Mouse (Mus musculus) liver, adult 2 months (tissue): Measurements from ENCODE around the gene Tdrd12.

Source experiments
- CTCF ChIP-seq: fragments of 200-500 bp; IDR thresholded peaks from 2 replicates; pipeline ENCODE4 v1.5.1; 2011; ENCODE audit warnings: low read depth, low read length, control low read depth
- POLR2A ChIP-seq: fragments of 200-500 bp; IDR thresholded peaks from 2 replicates; pipeline ENCODE4 v1.6.1; 2011; ENCODE audit warnings: low read length, control low read depth; ENCODE audit not compliant: insufficient read depth; ENCODE audit errors: extremely low read depth

DNA sequence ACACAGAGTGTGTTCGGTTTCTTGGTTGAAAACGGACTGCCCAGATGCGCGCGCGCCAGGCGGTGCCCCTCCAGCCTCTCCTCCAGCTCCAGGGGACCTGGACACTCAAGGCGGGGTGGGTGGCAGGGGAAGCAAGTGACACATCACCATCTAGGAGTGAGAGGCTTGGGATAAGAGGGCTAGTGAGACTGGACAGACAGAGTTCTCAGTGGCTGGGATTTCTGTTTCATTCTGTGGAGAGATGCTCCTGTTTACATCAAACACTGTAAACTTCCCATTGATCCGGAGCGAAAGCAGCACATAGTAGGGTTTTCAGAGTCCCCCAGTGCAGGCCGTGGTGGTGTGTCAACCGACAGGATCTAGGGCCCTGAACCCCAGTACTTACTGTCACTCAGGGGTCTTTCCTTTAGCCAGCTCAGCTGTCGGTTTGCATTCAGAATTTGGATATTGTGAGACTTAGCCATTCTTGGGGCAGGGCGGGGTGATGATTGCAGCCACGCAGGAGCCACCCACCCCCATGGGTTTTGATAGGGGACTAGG, 49.4 kb upstream of the Tdrd12 start:
- no peak for TF ChIP-seq CTCF
- no peak for TF ChIP-seq POLR2A
